8 mouse cellular contexts compared by ENCODE assay signal in genomic region chr5:65724311-65725054, GRCm38 (mm10). TPM values are rescaled to one million over a fixed set of nuclear protein-coding genes. Genes with fewer than 3 reads are reported as not detected.
DNase-seq lines count a peak whose midpoint lies in the region; ATAC-seq and TF ChIP-seq lines count a peak whose summit lies in the region.

No protein-coding gene starts in this region.

- WGBS in hindbrain, postnatal 0 days = under 1% methylated on average over 23 of the region's 23 CpGs
- WGBS in macrophage (ENCODE audit: missing documents) = under 1% methylated on average over 23 of the region's 23 CpGs

- peak; percentile 30 for TF ChIP-seq CTCF in cortical plate, adult 2 months (IDR thresholded peaks at IDR 0.05; ENCODE audit: extremely low read depth, insufficient read depth, low read length)
- peak; percentile 56 for TF ChIP-seq CTCF in gastrocnemius, adult 2 months (IDR thresholded peaks at IDR 0.05)
- peak; percentile 64 for TF ChIP-seq CTCF in hindbrain, postnatal 0 days (IDR thresholded peaks at IDR 0.05; ENCODE audit: low read depth)
- TF ChIP-seq CTCF in left cerebral cortex, adult 2 months (IDR thresholded peaks at IDR 0.05) = peak; percentile 44

- peak overlapping the region; percentile 50 for H3K9ac ChIP-seq in hindbrain, postnatal 0 days (replicated peaks; ENCODE audit: low read length)

- no peaks in the 10 kb centered on the region for H3K79me2 ChIP-seq in macrophage (ENCODE audit: inconsistent target)

- intact Hi-C loops in gastrocnemius, adult 2 months (cut with DNase I) = loop anchor here (5.0 kb wide), 1 partner anchor 43 kb away; no protein-coding TSS in a partner anchor
- intact Hi-C loops in left cerebral cortex, adult 2 months (cut with DNase I) = loop anchor here (2.0 kb wide), 2 partner anchors 26 to 38 kb away; partner anchors contain the start of genes N4bp2 and Pds5a

- H3K27me3 ChIP-seq in hindbrain, postnatal 0 days (ENCODE audit: insufficient read depth, low read length) = no peaks in the 10 kb centered on the region

- no peaks in the 10 kb centered on the region for H3K4me1 ChIP-seq in cortical plate, adult 2 months (ENCODE audit: control insufficient read depth, insufficient read depth, low read length)
- no peaks in the 10 kb centered on the region for H3K4me1 ChIP-seq in hindbrain, postnatal 0 days (ENCODE audit: insufficient read depth, low read length)

- H3K4me2 ChIP-seq in hindbrain, postnatal 0 days (ENCODE audit: low read depth, low read length) = peak overlapping the region; percentile 61

- no peaks in the 10 kb centered on the region for H3K36me3 ChIP-seq in hindbrain, postnatal 0 days (ENCODE audit: insufficient read depth, low read length)
- H3K36me3 ChIP-seq in macrophage (ENCODE audit: inconsistent target) = no peaks in the 10 kb centered on the region

- peak; percentile 79 for DNase-seq in adipocyte (ENCODE audit: low spot score)
- DNase-seq in gastrocnemius, adult 2 months = peak; percentile 42
- DNase-seq in hindbrain, postnatal 0 days (ENCODE audit: low spot score) = peak; percentile 73
- peak; percentile 29 to 43 for DNase-seq in left cerebral cortex, adult 2 months (ENCODE audit: extremely low spot score in 1 of 2, low spot score in 2 of 2)
- DNase-seq in right cerebral cortex, adult 18-20 months = peak; percentile 33
- DNase-seq in urinary bladder, postnatal 14 days (ENCODE audit: low spot score) = peak; percentile 67

- no peak for TF ChIP-seq POLR2A in cortical plate, adult 2 months (IDR thresholded peaks at IDR 0.05; ENCODE audit: extremely low read depth, insufficient read depth, low read length)

- ATAC-seq in hindbrain, postnatal 0 days = peak; percentile 93

- no peak overlapping the region for H3K27ac ChIP-seq in cortical plate, adult 2 months (ENCODE audit: insufficient read depth, low read length)
- H3K27ac ChIP-seq in gastrocnemius, adult 2 months = peak overlapping the region; percentile 81
- H3K27ac ChIP-seq in hindbrain, postnatal 0 days = peak overlapping the region; percentile 82
- peak overlapping the region; percentile 19; the same call in 1 of the 2 replicates for H3K27ac ChIP-seq in left cerebral cortex, adult 2 months
- peak overlapping the region; percentile 80 for H3K27ac ChIP-seq in macrophage

- H3K4me3 ChIP-seq in cortical plate, adult 2 months (ENCODE audit: insufficient read depth, low read length) = peak overlapping the region; percentile 31
- H3K4me3 ChIP-seq in gastrocnemius, adult 2 months = peak overlapping the region; percentile 73
- H3K4me3 ChIP-seq in hindbrain, postnatal 0 days (ENCODE audit: low read length) = peak overlapping the region; percentile 36
- H3K4me3 ChIP-seq in left cerebral cortex, adult 2 months = peak overlapping the region; percentile 47
- H3K4me3 ChIP-seq in macrophage (ENCODE audit: inconsistent target) = peak overlapping the region; percentile 22

- H3K9me3 ChIP-seq in hindbrain, postnatal 0 days (ENCODE audit: low read length) = no peaks in the 10 kb centered on the region

RNA-seq across cellular contexts. Expression of gene Pds5a, which starts 26.4 kb away (rescaled TPM):
- polyA plus RNA-seq in cortical plate, adult 2 months (2012; rRNA removed) = 53.7 and 57.2 TPM in 2 replicates
- 10 to 100 TPM; 46.7 to 49.0 TPM for total RNA-seq in gastrocnemius, adult 2 months (2021)
- 67.2 and 75.5 TPM in 2 replicates for total RNA-seq in hindbrain, postnatal 0 days (2014; rRNA removed)
- polyA plus RNA-seq in hindbrain, postnatal 0 days (2015; fragmentation: Nextera tagmentation; extraction: Ambion mirVana) = 24.3 and 24.9 TPM in 2 replicates
- total RNA-seq in left cerebral cortex, adult 2 months (2021) = 10 to 100 TPM; 77.8 to 79.1 TPM
- 100 to 1,000 TPM; 201 to 484 (median 395) TPM for total RNA-seq in macrophage (2018; cell fraction: chromatin; rRNA removed)
- 10 to 100 TPM; 50.0 to 89.6 (median 69.1) TPM for total RNA-seq in macrophage (2018; cell fraction: cytosol; rRNA removed)
- total RNA-seq in macrophage (2018; cell fraction: nucleus; rRNA removed) = 100 to 1,000 TPM; 139 to 442 (median 231) TPM
- polyA plus RNA-seq in macrophage (2018) = 38.5 to 63.2 TPM (median 51.3 TPM) in 3 replicates

RNA-seq across cellular contexts. Expression of gene N4bp2, which starts 38.8 kb away (rescaled TPM):
- polyA plus RNA-seq in cortical plate, adult 2 months (2012; rRNA removed) = 3.7 and 3.8 TPM in 2 replicates
- total RNA-seq in gastrocnemius, adult 2 months (2021) = 1 to 10 TPM; 5.0 to 7.8 TPM
- 27.4 and 41.7 TPM in 2 replicates for total RNA-seq in hindbrain, postnatal 0 days (2014; rRNA removed)
- 9.7 and 10.0 TPM in 2 replicates for polyA plus RNA-seq in hindbrain, postnatal 0 days (2015; fragmentation: Nextera tagmentation; extraction: Ambion mirVana)
- total RNA-seq in left cerebral cortex, adult 2 months (2021) = 1 to 10 TPM; 6.4 to 7.7 TPM
- total RNA-seq in macrophage (2018; cell fraction: chromatin; rRNA removed) = 10 to 100 TPM; 19.4 to 72.0 (median 48.8) TPM
- total RNA-seq in macrophage (2018; cell fraction: cytosol; rRNA removed) = 10 to 100 TPM in 13 of 26 experiments, 1 to 10 TPM in 13; 6.4 to 16.1 (median 9.9) TPM
- total RNA-seq in macrophage (2018; cell fraction: nucleus; rRNA removed) = 10 to 100 TPM; 14.8 to 46.1 (median 26.3) TPM
- 5.2 to 7.6 TPM (median 5.6 TPM) in 3 replicates for polyA plus RNA-seq in macrophage (2018)

Comparison
In these comparisons a context has a peak if more than half of its experiments do, and no peak if none do; other contexts are left out.
1. H3K4me3 ChIP-seq: peak in every context shown above with its lines; median percentile 73 in gastrocnemius, adult 2 months; 47 in left cerebral cortex, adult 2 months; 36 in hindbrain, postnatal 0 days; 31 in cortical plate, adult 2 months; 22 in macrophage.